Mouse (Mus musculus) adrenal gland, adult 10 weeks (tissue): ENCODE data around the gene Zfp39. TPM values are rescaled to one million over a fixed set of nuclear protein-coding genes. Genes with fewer than 3 reads are reported as not detected.

Experiments used
- polyA plus RNA-seq: library from polyadenylated mRNA; stranded (reverse); fragments of 350-450 nt; fragmentation: Illumina TruSeq; extraction: RNeasy Lipid Tissue Mini Kit (QIAGEN cat#74804); gene quantifications from one replicate; pipeline ENCODE4 v1.2.3, GENCODE M21; 2014; ENCODE audit warnings: low read depth, low replicate concordance

Zfp39 gene
- polyA plus RNA-seq = 5.9 TPM

DNA sequence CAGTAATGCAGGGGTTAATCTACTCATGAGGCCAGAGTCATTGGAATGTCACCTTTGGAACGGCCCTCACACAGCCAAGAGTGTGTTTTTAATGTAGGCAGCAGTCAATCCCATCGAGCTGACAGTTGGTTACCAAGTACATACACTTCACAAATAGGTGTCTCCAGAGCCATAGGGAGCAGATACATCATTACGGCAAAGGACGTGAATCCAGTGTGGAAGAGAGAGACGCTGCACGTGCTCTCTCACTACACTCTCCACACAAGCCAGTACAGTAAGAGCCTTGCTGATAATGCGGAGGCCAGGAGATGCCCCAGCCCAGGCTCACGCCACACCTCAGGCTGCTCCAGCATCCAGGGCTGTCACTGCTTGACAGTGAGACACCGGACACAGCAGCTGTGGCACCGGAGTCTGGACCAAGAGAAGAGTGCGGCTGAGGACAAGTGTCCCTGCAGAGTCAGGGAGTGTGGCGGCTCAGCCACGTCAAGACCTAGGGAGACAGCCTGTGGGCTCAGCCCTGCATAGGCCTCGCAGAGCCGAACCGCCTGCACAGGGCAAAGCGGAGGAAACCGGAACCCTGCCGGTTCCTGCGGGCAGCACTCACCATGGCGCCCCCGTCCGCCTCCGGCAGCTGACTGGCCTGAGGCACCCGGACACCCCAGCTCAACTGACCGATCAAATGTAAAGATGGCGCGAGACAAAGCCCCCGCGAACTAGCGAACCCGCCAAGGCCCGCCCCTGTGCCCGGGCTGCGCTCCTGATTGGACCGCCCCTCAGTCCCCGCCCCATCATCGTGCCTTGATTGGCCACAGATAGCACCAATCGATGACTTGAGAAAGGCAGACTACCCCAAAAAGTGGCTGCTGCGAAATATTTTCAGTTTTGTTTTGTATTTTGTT is at the start of gene Zfp39:
TSS of gene Zfp39 (minus strand) at position 715 of the 899 bp plus-strand sequence.

DNA sequence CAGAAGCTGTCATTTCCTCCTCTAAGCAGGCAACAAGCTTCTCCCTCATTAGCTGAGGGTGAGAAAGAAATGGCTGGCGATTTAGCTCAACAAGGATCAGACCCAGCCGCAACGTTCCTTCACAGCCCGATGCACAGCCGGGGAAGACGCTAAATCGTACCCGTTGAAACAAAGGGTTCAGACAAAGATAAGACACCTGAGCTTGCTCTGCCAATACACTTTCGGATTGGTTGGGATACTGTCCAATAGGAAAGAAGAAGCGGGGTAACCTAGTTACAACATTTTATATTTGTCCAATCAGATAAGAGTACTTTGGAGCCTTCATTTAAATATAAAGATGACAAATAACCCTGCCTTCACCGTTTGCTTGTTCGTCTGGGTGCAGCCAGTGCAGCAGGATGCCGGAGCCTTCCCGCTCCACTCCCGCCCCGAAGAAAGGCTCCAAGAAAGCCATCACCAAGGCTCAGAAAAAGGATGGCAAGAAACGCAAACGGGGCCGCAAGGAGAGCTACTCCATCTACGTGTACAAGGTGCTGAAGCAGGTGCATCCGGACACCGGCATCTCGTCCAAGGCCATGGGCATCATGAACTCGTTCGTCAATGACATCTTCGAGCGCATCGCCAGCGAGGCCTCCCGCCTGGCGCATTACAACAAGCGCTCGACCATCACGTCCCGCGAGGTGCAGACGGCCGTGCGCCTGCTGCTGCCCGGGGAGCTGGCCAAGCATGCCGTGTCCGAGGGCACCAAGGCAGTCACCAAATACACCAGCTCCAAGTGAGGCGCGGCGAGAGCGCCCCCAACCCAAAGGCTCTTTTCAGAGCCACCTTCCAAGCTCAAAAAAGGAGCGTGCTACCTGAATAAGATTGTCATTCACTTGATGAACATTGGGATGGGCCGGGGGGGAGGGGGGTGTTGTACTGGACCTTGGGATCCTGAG is 44.8 kb upstream of the Zfp39 start, which contains the start of gene Hist3h2ba:
TSS of gene Hist3h2ba (plus strand) at position 379 of the 938 bp plus-strand sequence.

DNA sequence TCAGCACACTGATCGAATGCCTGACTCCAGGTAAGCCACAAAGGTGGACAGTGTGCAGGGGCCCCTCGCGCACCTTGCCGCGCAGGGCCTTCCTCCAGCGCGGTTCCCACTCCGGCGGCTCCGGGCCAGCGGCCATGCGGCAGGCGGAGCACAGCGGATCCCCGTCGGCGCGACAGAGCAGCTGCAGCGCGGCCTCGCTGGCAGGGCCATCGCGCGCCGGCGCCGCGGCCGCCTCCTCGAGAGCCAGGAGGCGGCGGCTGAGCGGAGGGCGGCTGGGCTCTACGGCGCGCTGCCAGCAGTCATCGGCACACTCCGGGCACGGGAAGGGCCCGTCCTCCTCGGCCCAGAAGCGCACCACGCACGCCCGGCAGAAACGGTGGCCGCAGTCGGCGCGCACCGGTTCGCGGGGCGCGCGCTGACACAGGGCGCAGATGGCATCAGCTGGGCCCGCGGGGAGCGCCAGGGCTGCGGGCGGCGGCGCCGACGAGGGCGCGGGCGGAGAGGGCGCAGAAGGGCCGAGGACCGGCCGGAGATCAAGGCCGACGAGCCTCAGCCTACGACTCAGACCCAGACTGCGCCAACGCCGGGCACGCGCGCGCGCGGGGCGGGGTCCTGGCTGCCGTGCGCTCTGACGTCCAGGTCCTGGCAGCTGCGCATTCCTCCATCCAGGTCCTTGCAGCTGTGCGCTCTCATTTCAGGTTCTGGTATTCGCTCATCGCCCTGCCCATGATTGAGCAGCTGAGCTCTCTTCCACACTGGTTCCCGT is 34.5 kb upstream of the Zfp39 start, which contains the start of gene Rnf187:
TSS of gene Rnf187 (minus strand) at position 595 of the 766 bp plus-strand sequence.

DNA sequence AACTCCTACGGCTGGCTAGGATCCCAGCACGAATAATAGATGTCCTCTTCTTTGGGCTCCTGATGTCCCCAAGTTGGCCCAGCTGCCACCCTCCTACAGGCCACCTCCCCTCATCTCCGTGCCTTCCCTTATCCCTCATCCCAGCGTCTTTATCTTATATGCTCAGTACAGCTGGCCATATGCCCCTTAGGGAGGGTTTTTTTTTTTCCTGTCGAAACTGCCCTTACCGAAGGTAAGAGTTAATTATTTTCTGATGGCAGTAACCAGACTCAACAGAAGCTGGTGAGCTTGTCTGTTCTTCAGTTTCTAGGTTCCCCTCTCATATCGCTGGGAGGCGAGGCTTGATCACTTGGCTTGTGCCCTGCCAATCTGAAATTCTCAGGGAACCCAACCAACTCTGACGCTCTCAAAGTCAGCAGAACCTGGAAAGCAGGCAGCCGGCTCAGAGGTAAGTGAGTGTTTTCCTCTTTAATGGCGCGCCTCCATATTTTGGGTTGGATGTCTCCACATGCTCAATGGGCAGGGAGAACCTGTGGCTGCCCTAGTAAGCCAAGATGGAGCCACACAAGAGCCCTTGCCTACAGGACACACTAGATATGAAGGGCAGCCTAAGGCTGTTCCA is 13.8 kb upstream of the Zfp39 start, which contains the start of gene Btnl10:
TSS of gene Btnl10 (plus strand) at position 164 of the 622 bp plus-strand sequence.

DNA sequence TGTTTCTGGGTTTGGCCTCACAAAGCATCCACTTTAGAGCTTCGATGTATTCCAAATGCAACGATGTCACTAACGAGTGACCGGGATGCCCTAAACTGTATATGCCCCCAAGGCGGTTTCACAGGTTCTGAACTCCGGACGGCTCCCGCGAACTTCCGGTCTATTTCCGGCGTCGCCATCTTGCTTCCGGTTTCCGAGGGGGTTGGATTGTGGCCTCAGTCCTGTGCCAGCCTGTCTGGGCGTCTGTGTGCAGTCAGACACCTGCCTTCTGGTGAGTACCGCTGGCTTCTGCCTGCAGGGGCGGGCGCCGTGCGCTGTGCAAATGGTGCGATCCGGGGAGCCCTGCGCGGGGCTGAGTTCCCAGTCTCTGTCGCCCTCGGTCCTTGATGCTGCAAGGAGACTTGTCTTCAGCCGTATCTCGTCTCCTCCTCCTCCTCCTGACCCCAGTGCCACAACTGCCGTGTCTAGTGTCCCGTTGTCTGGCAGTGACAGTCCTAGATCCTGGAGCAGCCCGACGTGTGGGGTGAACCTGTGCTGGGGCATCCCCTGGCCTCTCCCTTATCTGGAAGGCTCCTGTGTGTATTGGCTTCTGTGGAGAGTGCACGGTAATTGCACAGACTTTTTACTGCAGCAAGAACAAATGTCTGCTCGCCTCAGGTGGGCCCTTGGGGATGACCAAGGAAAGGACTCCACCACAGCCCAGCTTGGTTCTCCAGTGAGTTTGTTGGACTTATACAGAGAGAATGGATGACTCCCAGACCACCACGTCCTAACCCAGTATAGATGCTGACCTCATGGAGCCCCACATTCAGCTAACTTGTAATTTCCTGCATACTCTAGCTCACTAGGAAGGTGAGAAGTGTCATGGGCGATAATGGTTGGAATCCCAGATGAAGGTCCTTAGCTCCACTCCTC is 36.7 kb downstream of the Zfp39 start, which contains the start of gene 2810021J22Rik:
TSS of gene 2810021J22Rik (plus strand) at position 178 of the 915 bp plus-strand sequence.

DNA sequence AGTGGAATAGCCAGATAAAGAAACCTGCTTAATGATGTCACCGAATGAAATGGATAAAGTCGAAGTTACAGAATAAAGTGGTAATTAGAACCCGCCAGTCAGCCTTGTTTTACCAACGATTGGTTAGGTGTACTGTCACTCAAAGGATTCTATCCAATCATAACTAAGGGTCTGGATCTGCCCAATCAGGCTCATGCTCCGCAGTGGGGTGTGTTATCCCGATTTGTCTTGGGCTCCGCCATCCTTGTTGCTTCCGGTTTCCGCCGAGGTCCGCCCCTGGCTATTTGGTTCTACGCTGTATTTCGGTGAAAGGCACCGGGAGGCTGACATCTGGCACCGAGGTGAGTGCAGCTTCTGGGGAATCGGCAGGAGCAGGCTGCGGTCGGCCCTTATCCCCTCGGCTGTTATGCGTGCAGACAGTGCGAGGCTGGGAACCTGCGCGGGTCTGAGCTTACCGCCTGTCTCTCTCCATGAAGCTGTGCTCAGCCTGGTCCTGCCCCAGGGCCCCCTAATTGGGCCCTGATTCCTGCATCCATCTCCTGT is 57.0 kb downstream of the Zfp39 start, which contains the start of gene Gm12258:
TSS of gene Gm12258 (plus strand) at position 240 of the 543 bp plus-strand sequence.

DNA sequence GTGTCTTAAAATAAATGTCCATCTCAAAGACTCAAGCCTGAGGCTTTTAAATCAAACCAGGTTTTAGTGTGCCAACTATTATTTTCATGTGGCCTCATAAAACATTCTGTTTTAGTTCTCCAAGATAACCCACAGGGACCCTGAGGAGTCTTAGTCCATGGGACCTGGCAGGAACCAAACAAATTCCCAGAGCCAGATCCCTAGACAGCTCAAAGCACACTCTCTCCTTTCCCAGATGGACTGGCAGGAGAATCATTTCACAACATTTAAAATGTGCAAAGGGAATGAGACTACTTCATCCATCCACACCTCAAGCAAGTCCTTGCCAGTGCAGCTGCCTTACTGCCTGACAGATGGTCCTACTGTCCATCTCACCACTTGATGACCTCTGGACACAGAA is 65.1 kb downstream of the Zfp39 start, which contains the start of gene Olfr311:
TSS of gene Olfr311 (plus strand) at position 301 of the 400 bp plus-strand sequence.

Other genes starting within 250 kb of the Zfp39 start
- gene Olfr322, start 245.4 kb downstream of the Zfp39 start, polyA plus RNA-seq = not detected
- gene Olfr320, start 223.1 kb downstream of the Zfp39 start, polyA plus RNA-seq = not detected
- not detected for gene Olfr319, start 205.1 kb downstream of the Zfp39 start, polyA plus RNA-seq
- not detected for gene Olfr318, start 180.2 kb downstream of the Zfp39 start, polyA plus RNA-seq
- gene Olfr317, start 165.0 kb downstream of the Zfp39 start, polyA plus RNA-seq = not detected
- gene Olfr316, start 151.5 kb downstream of the Zfp39 start, polyA plus RNA-seq = not detected
- gene Olfr315, start 131.0 kb downstream of the Zfp39 start, polyA plus RNA-seq = not detected
- not detected for gene Olfr314, start 121.3 kb downstream of the Zfp39 start, polyA plus RNA-seq
- 4.1 TPM for gene Fam183b, start 102.3 kb downstream of the Zfp39 start, polyA plus RNA-seq
- not detected for gene Olfr313, start 89.2 kb downstream of the Zfp39 start, polyA plus RNA-seq
- not detected for gene Olfr312, start 75.0 kb downstream of the Zfp39 start, polyA plus RNA-seq
- not detected for gene Olfr311, start 65.0 kb downstream of the Zfp39 start, polyA plus RNA-seq
- 5.5 TPM for gene Gm12258, start 57.1 kb downstream of the Zfp39 start, polyA plus RNA-seq
- gene 2810021J22Rik, start 37.0 kb downstream of the Zfp39 start, polyA plus RNA-seq = 6.7 TPM
- not detected for gene Btnl10, start 13.7 kb upstream of the Zfp39 start, polyA plus RNA-seq
- gene Rnf187, start 34.7 kb upstream of the Zfp39 start, polyA plus RNA-seq = 13.2 TPM
- not detected for gene Hist3h2ba, start 44.7 kb upstream of the Zfp39 start, polyA plus RNA-seq
- 13.1 TPM for gene Hist3h2a, start 50.5 kb upstream of the Zfp39 start, polyA plus RNA-seq
- gene Trim17, start 50.5 kb upstream of the Zfp39 start, polyA plus RNA-seq = not detected
- gene Trim11, start 73.9 kb upstream of the Zfp39 start, polyA plus RNA-seq = 1.3 TPM
- gene Obscn, start 232.2 kb upstream of the Zfp39 start, polyA plus RNA-seq = not detected